Mouse (Mus musculus): ENCODE data around the gene Lactb. TPM values are rescaled to one million over a fixed set of nuclear protein-coding genes. Genes with fewer than 3 reads are reported as not detected.

Lactb gene
- polyA plus RNA-seq, 1 experiment, result 10.1 TPM

- no peak for DNase-seq (ENCODE audit: low read depth)
These were observed 3.2 kb upstream of the Lactb start for GRCm38 (mm10) chr9:66978468-66978867.

- no peak for DNase-seq (ENCODE audit: low read depth)
These were observed 2.7 kb upstream of the Lactb start for GRCm38 (mm10) chr9:66977982-66978381.

- DNase-seq (ENCODE audit: low read depth), result no peak
These were observed 1.8 kb upstream of the Lactb start for GRCm38 (mm10) chr9:66977121-66977520.

- no peak for DNase-seq (ENCODE audit: low read depth)
These were observed 511 bp downstream of the Lactb start for GRCm38 (mm10) chr9:66974721-66975225.

- DNase-seq (ENCODE audit: low read depth), result no peak
These were observed 4.2 kb downstream of the Lactb start for GRCm38 (mm10) chr9:66971116-66971515.

- no peak for DNase-seq (ENCODE audit: low read depth)
These were observed 7.8 kb downstream of the Lactb start for GRCm38 (mm10) chr9:66967492-66967891.

- DNase-seq (ENCODE audit: low read depth), result no peak
These were observed 13.8 kb downstream of the Lactb start for GRCm38 (mm10) chr9:66961478-66961877.

- no peak for DNase-seq (ENCODE audit: low read depth)
These were observed 17.8 kb downstream of the Lactb start for GRCm38 (mm10) chr9:66957451-66957850.

- DNase-seq (ENCODE audit: low read depth), result no peak
These were observed 22.4 kb downstream of the Lactb start for GRCm38 (mm10) chr9:66952886-66953285.

GRCm38 (mm10) chr9:66952321-66952720 is 23.0 kb downstream of the Lactb start:
- no peak for DNase-seq (ENCODE audit: low read depth)

- DNase-seq (ENCODE audit: low read depth), result peak; percentile 47
These were observed 26.7 kb downstream of the Lactb start for GRCm38 (mm10) chr9:66948536-66948935.

- DNase-seq (ENCODE audit: low read depth), result peak; percentile 54
These were observed 29.3 kb downstream of the Lactb start, which contains the start of gene Rps27l for GRCm38 (mm10) chr9:66945647-66946641. Gene Rps27l, plus strand, starts transcription at chr9:66946086.

GRCm38 (mm10) chr9:66945161-66945560 is 30.1 kb downstream of the Lactb start:
- DNase-seq (ENCODE audit: low read depth), result no peak

- DNase-seq (ENCODE audit: low read depth), result no peak
These were observed 36.4 kb downstream of the Lactb start for GRCm38 (mm10) chr9:66938836-66939235.

- DNase-seq (ENCODE audit: low read depth), result no peak
These were observed 37.8 kb downstream of the Lactb start for GRCm38 (mm10) chr9:66937507-66937906.

GRCm38 (mm10) chr9:66933869-66934808 is 41.1 kb downstream of the Lactb start:
- DNase-seq (ENCODE audit: low read depth), result no peak

- no peak for DNase-seq (ENCODE audit: low read depth)
These were observed 44.9 kb downstream of the Lactb start for GRCm38 (mm10) chr9:66930351-66930750.

- no peak for DNase-seq (ENCODE audit: low read depth)
These were observed 47.4 kb downstream of the Lactb start for GRCm38 (mm10) chr9:66927696-66928402.

GRCm38 (mm10) chr9:66925853-66926252 is 49.4 kb downstream of the Lactb start:
- DNase-seq (ENCODE audit: low read depth), result no peak

- DNase-seq (ENCODE audit: low read depth), result no peak
These were observed 53.2 kb downstream of the Lactb start for GRCm38 (mm10) chr9:66922076-66922475.

Measured in gonadal fat pad, adult 2 months (tissue).